Mouse (Mus musculus) heart, adult 8-10 months (tissue): ENCODE measurements around the gene Gm10097. TPM values are rescaled to one million over a fixed set of nuclear protein-coding genes. Genes with fewer than 3 reads are reported as not detected.

Source experiments
- DNase-seq: peaks from one replicate; pipeline ENCODE4 v3.0.0; 2022; ENCODE audit warnings: low spot score
- total RNA-seq, 4 experiments: library from RNA; stranded (reverse); gene quantifications; 2 replicates each; pipeline ENCODE4 v1.2.4; 2022

Gm10097 gene
- under 1 TPM; 0.19 to 0.60 (median 0.49) TPM for total RNA-seq

GRCm38 (mm10) chr10:5068676-5069265, at the start of gene Gm10097:
Gene Gm10097 (plus strand): TSS chr10:5069192.
- peak; percentile 63 for DNase-seq

- DNase-seq, result no peak
These were observed 43.1 kb upstream of the Gm10097 start for GRCm38 (mm10) chr10:5025906-5026305.

GRCm38 (mm10) chr10:5027208-5027607, 41.8 kb upstream of the Gm10097 start:
- no peak for DNase-seq

- no peak for DNase-seq
These were observed 40.7 kb upstream of the Gm10097 start for GRCm38 (mm10) chr10:5028301-5028700.

GRCm38 (mm10) chr10:5029161-5029560, 39.8 kb upstream of the Gm10097 start:
- DNase-seq, result no peak

GRCm38 (mm10) chr10:5029883-5030282, 39.1 kb upstream of the Gm10097 start:
- DNase-seq, result no peak

GRCm38 (mm10) chr10:5032192-5033048, 36.6 kb upstream of the Gm10097 start:
- DNase-seq, result no peak

GRCm38 (mm10) chr10:5041254-5041653, 27.7 kb upstream of the Gm10097 start:
- DNase-seq, result no peak

GRCm38 (mm10) chr10:5044481-5044880, 24.5 kb upstream of the Gm10097 start:
- DNase-seq, result no peak

GRCm38 (mm10) chr10:5045213-5045612, 23.8 kb upstream of the Gm10097 start:
- no peak for DNase-seq

GRCm38 (mm10) chr10:5045671-5046070, 23.3 kb upstream of the Gm10097 start:
- no peak for DNase-seq

- DNase-seq, result no peak
These were observed 12.7 kb upstream of the Gm10097 start for GRCm38 (mm10) chr10:5056243-5056735.

- no peak for DNase-seq
These were observed 12.1 kb upstream of the Gm10097 start for GRCm38 (mm10) chr10:5056940-5057339.

- DNase-seq, result no peak
These were observed 11.3 kb upstream of the Gm10097 start for GRCm38 (mm10) chr10:5057661-5058060.

GRCm38 (mm10) chr10:5058876-5059275, 10.1 kb upstream of the Gm10097 start:
- no peak for DNase-seq

GRCm38 (mm10) chr10:5059983-5060382, 9.0 kb upstream of the Gm10097 start:
- DNase-seq, result no peak

GRCm38 (mm10) chr10:5067113-5067512, 1.9 kb upstream of the Gm10097 start:
- DNase-seq, result no peak

- no peak for DNase-seq
These were observed 1.4 kb downstream of the Gm10097 start for GRCm38 (mm10) chr10:5070168-5070940.

- no peak for DNase-seq
These were observed 1.9 kb downstream of the Gm10097 start for GRCm38 (mm10) chr10:5070941-5071231.

- no peak for DNase-seq
These were observed 3.1 kb downstream of the Gm10097 start for GRCm38 (mm10) chr10:5072054-5072453.

- DNase-seq, result no peak
These were observed 6.7 kb downstream of the Gm10097 start for GRCm38 (mm10) chr10:5075724-5076123.

GRCm38 (mm10) chr10:5079945-5080468, 11.0 kb downstream of the Gm10097 start:
- DNase-seq, result peak; percentile 42
